Mouse (Mus musculus) thymus, postnatal 36 days (tissue): ENCODE measurements around the gene Dcn.

Source experiments
- DNase-seq, 2 experiments: peaks; one replicate each; pipeline ENCODE4 v3.0.0; 2022; ENCODE audit warnings: mixed read lengths in 2 of 2

Dcn gene

DNA sequence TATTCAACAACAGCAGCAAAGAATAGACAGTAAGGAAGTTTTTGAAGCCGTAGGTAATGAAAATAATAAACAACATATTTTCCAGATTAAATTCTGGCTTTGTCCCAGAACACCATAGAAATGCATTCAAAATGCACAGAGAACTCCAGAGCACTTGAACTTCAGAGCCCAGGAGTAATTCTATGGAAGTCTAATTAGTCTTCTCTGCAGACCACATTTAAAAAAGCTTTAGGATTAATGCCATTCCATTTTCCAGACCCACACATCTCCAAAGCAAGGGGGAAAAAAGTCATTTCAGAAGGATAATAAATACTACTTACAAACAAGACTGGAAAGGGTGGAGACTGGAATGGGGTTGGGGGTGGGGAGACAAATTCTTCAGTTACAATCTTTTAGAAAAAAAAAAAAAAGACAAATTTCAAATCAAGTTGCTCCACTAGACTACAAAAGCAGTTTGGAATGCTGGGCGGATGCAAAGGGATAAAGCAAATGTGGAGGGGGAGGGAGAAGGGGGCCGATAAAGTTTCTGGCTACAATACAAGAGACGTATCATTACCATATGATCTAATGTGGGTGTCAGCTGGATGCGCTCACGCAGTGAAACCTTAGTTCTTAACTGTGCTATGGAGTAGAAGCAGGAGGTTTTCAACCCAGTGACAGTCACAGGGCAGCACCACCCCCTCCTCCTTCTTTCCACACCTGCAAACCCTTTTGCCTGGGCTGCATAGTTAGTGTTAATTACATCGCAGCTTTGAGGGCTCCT, at the start of gene Dcn:
Dcn (plus strand) TSS at position 606 of the 763 bp plus-strand sequence.
- DNase-seq, result no peak

DNA sequence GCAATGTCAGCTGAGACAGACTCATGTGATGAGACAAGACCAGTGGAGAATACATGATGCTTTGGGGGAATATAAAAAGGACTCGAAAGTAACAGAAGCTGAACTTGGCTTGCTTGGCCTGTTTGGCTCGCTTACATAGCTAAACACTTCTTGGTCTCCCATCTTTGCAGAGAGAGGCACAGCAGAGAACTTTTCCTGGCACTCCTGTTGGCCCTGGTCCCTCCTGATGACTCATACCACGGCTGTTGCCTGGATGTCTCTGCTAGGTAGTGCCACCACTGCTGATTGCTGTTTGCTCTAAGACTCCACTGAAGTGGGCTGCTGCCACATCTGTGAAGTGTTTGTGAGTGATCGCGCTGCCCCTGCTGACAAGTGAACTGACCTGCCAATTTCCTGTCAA, 42.7 kb upstream of the Dcn start:
- DNase-seq, result no peak

DNA sequence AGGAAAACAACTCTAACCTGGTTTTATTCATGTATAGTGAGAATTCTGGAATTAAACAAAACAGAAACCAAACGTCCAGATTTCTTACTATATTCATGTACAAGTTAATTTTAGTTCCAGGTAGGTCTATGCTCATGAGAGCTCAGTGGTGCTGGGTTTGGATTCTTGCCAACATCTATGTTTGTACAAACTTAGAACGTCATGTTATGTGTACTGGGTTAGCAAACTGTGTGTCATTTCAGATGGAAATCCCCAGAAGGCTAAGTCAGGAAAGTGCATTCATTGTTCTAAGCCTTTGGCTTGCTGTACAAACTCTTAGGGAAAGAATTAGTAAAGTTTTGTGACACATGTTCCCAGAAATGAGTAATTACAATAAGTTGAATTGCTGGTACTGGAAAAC, 37.1 kb upstream of the Dcn start:
- no peak for DNase-seq

DNA sequence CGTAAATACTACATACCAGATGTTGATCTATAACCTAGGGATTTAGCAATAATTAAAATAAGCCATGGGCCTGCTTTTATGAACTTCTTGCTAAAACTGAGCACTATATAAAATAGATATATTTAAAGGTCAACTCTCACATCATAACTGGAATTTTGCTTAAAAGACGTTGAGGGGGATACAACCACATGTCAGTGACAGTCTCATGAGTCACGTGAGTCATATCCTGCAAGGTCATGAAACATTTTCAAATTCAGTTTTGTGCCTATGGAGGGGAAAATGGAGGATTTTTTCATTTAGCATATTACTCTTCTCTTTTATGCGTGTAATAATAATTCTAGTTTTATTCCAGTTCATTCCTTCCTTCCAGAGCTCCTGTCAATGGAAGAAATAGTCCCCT, 32.9 kb upstream of the Dcn start:
- no peak for DNase-seq

DNA sequence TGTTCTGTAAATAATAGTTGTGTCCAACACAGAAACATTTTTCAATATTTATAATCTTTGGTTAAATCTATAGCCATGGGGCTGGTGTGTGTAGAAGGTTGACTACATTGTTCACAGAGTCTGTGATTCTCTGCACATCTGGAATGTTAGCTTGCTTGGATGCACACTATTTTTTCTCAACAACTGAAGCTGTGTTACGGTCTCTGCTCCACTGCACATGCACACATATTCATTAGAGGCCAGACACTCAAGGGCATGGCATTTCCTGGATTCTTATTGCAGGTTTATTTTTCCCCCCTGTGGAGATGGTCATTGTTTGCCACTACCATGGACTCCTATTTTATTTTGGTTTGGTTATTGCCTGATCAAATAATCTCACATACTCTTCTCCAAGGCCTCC, 26.5 kb upstream of the Dcn start:
- no peak for DNase-seq

DNA sequence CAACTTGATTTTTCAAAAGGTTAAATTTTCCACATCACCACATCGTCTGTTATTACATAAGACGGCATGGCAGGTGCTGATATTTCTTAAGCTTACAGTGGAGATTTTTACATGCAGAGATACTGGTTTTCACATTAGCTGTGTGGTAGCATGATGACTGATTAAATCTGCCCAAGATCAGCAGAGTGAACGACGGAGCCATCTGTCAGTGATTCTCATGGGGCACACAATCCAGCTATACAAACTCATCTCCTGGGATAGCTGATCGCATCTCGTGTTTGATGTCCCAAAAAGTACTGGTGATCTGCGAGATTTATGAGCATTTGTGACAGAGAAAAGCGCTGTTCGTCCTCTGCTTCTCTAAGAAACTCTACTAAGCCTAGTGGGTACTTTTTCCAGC, 25.9 kb upstream of the Dcn start:
- DNase-seq, result no peak

DNA sequence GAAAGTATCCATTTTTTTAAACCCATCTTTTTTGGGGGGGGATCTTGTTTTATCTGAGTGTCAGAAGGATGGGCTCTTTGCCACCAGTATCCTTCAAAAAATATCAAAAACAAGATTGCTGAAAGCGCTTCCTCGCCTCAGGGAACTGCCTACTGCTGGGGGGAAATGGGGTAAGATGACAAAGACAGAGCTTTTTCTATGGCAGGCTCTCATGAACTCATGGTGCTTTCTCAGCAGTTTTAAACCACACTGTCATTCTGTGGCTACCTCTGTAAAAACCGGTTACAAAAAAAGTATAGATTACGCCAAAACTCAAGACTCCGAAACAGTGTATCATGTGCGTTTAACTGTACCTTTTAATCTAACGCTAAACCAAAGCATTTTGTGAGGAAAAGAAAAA, 22.4 kb upstream of the Dcn start:
- no peak for DNase-seq

DNA sequence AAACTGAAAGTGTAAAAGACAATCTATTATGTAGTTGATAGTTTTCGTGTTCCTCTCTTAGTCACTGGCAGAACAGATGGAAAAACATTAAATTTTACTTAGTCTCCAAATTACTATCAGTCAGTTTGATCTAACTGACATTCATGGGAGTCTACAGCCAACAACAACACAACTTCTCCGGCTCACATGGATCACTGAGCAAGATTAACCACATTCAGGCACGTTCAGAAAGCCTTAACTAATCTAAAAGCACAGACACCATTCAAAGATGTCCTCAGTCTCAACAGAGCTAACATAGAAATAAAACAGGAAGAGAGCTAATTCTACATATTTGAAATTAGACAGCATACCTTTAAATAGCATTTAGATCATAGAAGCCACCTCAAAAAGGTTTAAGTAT, 12.6 kb upstream of the Dcn start:
- DNase-seq, result no peak

DNA sequence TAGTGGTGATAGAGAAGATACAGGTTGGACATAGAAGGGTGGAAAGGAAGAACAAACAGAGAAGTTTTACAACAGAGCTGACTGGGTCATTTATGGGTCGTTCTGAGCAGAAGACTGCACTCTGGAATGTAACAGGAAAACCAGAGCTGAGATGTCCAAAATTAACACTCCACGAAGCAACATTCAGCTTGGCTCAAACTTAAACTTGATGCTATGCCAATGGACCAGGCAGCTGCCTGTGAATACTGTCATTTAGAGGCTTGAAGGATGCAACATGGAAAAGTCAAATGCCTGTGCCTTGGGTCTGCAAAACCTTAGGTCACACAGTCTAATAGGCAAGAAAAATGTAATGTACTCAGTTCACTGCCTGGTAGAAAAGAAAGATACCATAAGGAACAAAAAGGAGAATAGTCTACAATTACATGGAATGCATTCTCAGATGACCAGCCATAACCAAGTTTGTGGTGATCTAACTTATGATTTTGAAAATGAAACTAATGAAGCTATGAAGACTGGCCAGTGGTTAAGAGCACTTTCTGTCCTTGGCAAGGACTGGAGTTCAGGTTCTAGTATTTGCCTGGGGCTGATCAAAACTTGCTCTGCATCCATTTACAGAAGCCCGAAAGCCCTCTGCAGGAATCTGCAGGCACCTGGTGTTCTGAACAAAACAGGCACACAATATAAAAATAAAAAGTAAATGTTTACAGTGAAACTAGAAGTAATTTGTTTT, 9.8 kb upstream of the Dcn start:
- no peak for DNase-seq

DNA sequence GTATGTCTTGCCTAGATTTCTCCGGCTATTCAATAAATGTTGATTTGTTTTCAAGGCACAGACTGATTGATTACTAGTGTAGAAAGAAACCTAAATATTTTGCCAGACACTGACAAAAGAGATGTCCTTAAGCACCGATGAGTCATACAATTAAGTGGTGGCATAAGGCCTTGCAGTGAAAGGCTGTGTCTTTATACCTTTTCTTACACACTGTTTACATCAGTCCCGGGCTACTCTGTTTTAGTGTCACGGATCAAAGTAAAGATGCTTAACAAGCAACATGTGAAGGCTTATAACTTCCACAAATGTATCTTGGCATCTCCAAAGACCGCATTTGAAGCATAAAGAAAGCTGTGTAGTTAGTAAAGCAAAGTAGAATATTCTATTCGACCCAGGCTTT, 3.9 kb upstream of the Dcn start:
- DNase-seq, result no peak

DNA sequence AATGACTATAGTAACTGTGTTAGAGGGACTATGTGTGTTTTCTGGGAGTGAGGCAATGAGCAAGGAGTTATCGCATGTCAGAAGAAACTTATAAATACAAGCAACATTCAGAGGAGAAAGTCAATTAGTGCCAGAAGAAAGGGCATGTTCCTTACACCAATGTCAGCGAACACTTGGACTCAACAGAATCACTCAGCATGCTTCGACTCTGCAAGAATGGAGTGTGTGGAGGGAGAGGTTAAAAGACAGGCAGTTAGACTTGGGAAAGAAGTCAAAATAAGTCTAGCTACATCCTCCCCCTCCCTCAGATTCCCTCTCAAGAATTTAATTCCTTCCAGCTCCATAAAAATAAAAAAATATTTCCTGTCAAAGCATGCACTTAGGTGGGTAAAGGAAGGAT, 1.1 kb upstream of the Dcn start:
- DNase-seq, result no peak

DNA sequence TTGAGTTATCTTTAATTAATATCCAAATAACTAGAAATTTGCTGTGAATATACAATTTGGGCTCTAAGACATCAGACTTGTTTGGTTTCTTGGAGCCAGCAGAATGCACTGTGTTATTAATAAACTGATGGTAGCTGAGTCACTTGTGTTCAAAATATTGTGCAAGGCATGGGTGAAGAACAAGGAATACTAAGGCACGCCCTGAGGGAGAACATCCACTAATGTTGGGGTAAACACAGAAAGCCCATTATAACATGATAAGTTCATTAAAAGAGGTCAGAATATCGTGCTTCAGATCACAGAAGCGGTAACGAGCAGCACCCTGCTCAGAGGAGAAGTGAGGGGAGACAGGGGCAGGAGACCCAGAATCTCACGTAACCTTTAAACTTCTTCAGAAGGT, 2.7 kb downstream of the Dcn start:
- DNase-seq, result no peak

DNA sequence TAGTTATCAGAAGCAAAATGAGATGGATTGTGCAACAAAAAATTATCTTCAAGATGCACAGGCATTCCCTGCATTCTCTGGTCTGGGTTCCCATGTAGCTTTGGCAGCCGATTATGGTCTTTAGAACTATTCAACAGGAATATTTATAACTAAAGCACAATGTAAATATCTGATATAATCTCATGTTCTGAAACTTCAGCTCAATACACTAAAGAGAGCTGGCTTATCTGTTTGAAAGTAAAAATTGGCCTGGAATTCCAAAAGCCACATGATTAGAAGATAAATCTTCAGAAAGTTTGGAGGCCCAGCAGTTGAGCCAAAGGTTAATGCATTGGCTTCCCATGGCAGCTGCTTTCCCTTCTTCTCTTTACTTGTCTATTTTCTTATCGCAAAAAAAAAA, 4.6 kb downstream of the Dcn start:
- no peak for DNase-seq

DNA sequence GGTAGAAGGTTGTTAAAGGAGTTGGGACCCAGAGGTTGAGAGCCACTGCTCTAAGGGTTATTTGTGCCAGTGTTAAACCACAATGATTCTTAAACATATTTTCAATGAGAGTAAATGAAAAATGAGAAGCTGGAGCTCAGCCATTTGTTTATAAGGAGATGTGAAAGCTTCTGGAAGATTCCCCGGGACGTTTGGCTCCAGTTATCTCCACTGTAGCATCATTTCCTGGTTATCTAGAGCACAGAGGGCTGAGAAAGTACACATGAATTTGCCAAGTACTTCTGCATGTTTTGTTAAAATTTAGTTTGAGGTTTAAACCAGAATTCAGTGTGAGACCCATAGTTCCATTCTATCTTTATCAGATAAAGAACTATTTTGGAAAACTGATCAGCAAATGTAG, 5.7 kb downstream of the Dcn start:
- DNase-seq, result no peak

DNA sequence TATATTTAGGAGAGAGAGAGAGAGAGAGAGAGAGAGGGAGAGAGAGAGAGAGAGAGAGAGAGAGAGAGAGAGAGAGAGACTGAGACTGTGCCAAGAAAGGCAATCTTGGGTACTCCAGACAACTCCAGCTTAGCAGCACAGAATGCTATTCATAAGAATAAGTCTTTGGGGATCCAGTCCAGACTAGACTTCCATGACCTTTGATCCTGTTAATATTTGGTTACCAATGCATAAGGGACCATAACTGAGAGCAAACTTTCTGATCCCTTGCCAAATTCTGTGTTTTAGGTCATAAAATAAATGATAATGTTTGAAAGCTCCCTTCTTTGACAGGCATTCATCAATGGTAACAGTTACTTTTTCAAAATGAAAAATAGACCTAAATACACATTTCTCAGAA, 6.7 kb downstream of the Dcn start:
- DNase-seq, result no peak

DNA sequence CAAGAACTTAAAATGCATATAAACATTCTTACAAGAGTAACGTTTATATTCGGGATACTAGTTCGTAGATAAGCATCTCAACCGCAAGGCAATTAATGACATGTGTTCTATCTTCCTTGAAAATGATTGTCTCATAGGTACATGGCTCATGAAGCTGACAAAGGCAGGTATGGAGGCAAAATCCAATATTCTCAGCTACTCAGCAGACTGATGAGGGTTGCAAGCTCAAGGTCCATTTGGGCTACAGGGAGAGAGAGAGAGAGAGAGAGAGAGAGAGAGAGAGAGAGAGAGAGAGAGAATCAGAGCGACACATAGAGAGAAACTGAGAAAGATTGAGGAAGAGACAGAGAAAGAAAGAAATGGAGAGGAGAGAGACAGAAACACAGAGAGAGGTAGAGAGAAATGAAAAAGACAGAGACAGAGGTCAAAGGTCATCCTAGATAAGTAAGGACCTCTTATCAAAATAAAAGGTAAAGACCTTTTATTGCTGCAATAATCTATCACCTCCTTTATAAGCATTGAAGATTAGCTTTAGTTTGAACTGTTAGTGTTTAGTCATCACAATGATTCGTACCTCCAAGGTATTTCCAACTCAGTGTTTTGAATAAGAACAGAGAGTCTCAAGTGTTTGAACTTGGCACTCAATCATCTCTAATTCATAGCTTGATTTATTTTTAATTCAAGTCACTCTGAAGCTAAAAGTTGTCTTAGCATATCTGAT, 8.0 kb downstream of the Dcn start:
- DNase-seq, result no peak

DNA sequence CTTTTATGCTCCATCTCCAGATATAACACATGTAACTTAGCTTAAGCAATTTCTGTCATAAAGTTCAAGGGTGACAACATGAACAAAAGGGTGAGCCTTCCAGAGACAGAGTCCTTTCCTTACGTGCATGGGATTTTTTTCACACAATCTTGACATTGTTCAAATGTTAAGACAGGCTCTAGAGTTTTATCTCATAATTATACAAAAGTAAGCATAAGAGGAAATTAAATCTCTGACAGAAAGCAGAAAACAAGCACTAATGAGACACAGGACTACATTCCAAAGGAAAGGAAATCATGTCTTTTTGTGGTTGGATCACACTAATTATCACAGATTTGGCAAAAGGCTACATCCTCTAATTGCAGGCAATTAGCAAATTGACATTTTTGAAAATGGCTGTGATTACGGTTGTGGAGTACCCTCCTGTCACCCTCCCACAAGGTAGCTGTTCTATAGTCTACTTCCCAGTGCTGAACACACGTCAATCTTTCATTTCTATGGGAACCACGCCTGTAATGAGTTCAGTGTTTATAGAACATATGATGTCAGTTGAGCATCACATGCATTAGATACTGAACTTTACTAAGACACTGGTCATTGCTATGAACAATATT, 13.1 kb downstream of the Dcn start:
- no peak for DNase-seq

DNA sequence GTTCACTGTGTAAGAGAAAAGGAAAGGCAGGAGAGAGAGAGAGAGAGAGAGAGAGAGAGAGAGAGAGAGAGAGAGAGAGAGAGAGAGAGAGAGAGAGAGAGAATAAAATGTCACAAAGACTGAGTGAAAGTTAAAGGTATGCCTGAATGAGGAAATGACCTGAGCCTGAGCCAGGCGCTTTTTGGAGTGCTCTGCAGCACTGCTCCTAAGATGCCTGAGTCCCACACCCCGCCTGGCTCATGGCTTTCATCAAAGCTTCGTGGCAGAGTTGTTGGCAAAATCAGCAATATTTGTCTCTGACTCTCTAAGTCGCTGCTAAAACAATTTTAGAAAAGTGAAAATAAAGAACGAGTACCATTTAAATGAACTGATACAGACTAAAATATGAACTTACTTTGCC, 18.2 kb downstream of the Dcn start:
- DNase-seq, result no peak

DNA sequence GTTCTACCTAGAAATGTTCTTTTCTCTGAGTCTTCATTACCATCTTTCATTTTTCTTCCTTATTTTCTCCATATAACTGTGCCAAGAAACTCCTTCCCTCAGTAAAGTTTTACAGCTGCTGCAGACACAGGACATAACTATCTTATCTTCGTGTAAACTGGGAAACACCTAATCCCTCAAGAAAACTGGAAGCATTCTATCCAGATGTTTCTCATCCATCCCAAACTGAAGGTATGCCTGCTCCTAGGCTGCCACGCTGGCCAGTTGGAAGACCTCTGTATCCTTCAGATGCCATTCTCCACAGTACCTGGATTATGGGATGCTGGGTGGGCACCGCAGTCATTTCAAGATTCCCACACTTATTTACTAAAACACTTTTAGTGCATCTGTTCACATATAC, 44.0 kb downstream of the Dcn start:
- no peak for DNase-seq

DNA sequence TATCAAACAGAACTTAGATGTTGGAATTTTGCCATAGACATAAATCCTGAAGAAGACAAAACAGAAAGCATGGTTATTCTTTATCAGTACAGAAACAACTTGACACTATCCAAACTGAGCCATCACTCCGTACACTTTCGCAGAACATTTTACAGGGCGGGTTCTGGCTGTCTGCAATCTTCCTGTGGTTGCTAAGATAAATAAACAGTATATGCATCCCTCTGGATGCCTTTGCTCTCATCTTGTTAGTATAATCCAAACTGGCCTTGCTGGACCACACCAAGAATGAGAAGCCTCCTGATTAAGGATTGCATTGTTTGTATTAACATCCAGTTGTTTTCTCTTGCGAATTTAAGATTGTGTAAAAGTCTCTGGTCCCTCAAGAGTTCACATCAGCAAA, 56.3 kb downstream of the Dcn start:
- DNase-seq, result no peak

DNA sequence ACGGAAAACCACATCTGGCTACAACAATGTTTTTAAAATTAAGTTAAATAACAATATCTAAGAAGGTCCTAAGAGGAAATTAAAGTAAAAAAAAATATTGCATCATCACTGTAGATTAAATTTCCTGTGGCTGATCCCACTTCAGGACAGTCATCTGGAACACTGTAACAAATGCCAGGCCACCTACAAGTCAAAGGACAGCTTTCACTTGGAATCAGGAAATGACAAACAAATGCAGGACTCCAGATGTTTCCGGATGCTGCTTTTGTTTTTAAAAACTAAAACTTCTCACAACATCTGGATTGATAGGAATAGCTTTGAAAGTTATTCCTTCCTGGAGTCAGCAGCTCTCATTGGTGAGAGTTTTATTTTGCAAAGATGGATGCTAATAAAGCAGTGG, 57.5 kb downstream of the Dcn start:
- DNase-seq, result no peak

DNA sequence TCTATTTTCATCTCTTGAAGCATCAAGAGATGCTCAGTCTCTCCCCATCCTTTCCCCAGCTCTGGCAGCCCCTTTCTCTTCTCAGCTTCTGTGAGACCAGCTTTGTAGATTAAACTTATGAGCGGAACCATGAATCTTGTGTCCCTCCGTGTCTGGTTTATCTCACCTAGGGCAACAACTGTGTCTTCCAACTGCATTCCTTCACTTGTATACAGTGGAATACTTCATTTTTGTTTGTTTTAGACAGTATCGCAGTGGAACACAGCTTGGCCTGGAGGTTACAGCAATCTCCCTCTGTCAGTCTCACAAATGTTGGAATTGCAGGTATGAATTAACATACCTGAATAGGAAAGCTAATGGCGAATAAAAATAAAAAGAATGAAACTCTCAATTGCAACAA, 58.8 kb downstream of the Dcn start:
- DNase-seq, result no peak

DNA sequence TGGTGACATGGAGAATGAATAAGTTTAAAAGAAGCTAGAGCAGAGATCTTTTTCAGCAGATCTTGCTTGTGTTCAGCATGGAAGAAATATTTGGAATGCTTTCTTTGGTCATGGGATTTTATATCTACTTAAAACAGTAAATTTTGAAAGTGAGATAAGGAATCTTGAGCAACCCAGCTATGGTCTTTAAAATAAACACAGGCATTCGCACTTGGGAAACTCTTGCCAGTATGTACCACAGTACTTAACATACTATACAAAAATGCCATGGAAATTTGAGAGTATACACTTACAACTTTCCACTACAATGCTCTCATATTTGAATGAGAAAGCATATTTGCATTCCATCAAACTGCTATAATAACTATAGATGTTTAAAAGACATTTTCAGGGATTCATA, 68.3 kb downstream of the Dcn start:
- DNase-seq, result no peak
